Mouse (Mus musculus): ENCODE measurements around the gene Lmntd1. TPM values are rescaled to one million over a fixed set of nuclear protein-coding genes. Genes with fewer than 3 reads are reported as not detected.

Lmntd1 gene
- polyA plus RNA-seq, 1 experiment, result not detected

GRCm38 (mm10) chr6:145378689-145379088 is 235.4 kb downstream of the Lmntd1 start:
- Histone ChIP-seq H3K4me3 (ENCODE audit: insufficient read depth, low read depth, low read length) (no peak overlapping the region), H3K4me1 (ENCODE audit: control insufficient read depth, insufficient read depth, low read length) (peaks cover 25% of the 10 kb centered on the region), H3K27ac (ENCODE audit: insufficient read depth, low read depth, low read length) (no peak overlapping the region)
- WGBS, result 41% methylated on average over 4 of the region's 4 CpGs
- no peak for TF ChIP-seq POLR2A (IDR thresholded peaks at IDR 0.05; ENCODE audit: insufficient read depth, low read depth, low read length)
- no peak for TF ChIP-seq CTCF (IDR thresholded peaks at IDR 0.05; ENCODE audit: insufficient read depth, low read depth, low read length)

GRCm38 (mm10) chr6:145374372-145374771 is 239.7 kb downstream of the Lmntd1 start:
- H3K27ac ChIP-seq (ENCODE audit: insufficient read depth, low read depth, low read length), result no peak overlapping the region
- peaks cover 27% of the 10 kb centered on the region for H3K4me1 ChIP-seq (ENCODE audit: control insufficient read depth, insufficient read depth, low read length)
- TF ChIP-seq CTCF (IDR thresholded peaks at IDR 0.05; ENCODE audit: insufficient read depth, low read depth, low read length) (no peak), POLR2A (IDR thresholded peaks at IDR 0.05; ENCODE audit: insufficient read depth, low read depth, low read length) (no peak)
- WGBS, result 78% methylated on average over 2 of the region's 2 CpGs
- H3K4me3 ChIP-seq (ENCODE audit: insufficient read depth, low read depth, low read length), result no peak overlapping the region

- H3K4me1 ChIP-seq (ENCODE audit: control insufficient read depth, insufficient read depth, low read length), result peaks cover 21% of the 10 kb centered on the region
- 19% methylated on average over 7 of the region's 7 CpGs for WGBS
These were observed 240.4 kb downstream of the Lmntd1 start for GRCm38 (mm10) chr6:145373712-145374221.

GRCm38 (mm10) chr6:145372066-145372465 is 242.1 kb downstream of the Lmntd1 start:
- 68% methylated on average over 2 of the region's 2 CpGs for WGBS
- Histone ChIP-seq H3K4me1 (ENCODE audit: control insufficient read depth, insufficient read depth, low read length) (peaks cover 15% of the 10 kb centered on the region), H3K27ac (ENCODE audit: insufficient read depth, low read depth, low read length) (no peak overlapping the region), H3K4me3 (ENCODE audit: insufficient read depth, low read depth, low read length) (no peak overlapping the region)
- TF ChIP-seq POLR2A (IDR thresholded peaks at IDR 0.05; ENCODE audit: insufficient read depth, low read depth, low read length), result no peak
- TF ChIP-seq CTCF (IDR thresholded peaks at IDR 0.05; ENCODE audit: insufficient read depth, low read depth, low read length), result no peak

More at GRCm38 (mm10) chr6:145373712-145374221, 240.4 kb downstream of the Lmntd1 start:
- no peak overlapping the region for H3K27ac ChIP-seq (ENCODE audit: insufficient read depth, low read depth, low read length)
- H3K4me3 ChIP-seq (ENCODE audit: insufficient read depth, low read depth, low read length), result no peak overlapping the region
- TF ChIP-seq POLR2A (IDR thresholded peaks at IDR 0.05; ENCODE audit: insufficient read depth, low read depth, low read length) (no peak), CTCF (IDR thresholded peaks at IDR 0.05; ENCODE audit: insufficient read depth, low read depth, low read length) (no peak)

- WGBS, result 84% methylated on average over 4 of the region's 4 CpGs
- TF ChIP-seq CTCF (IDR thresholded peaks at IDR 0.05; ENCODE audit: insufficient read depth, low read depth, low read length) (no peak), POLR2A (IDR thresholded peaks at IDR 0.05; ENCODE audit: insufficient read depth, low read depth, low read length) (no peak)
- Histone ChIP-seq H3K4me1 (ENCODE audit: control insufficient read depth, insufficient read depth, low read length) (peaks cover 15% of the 10 kb centered on the region), H3K4me3 (ENCODE audit: insufficient read depth, low read depth, low read length) (no peak overlapping the region), H3K27ac (ENCODE audit: insufficient read depth, low read depth, low read length) (no peak overlapping the region)
These were observed 242.5 kb downstream of the Lmntd1 start for GRCm38 (mm10) chr6:145371586-145371985.

GRCm38 (mm10) chr6:145370302-145370701 is 243.8 kb downstream of the Lmntd1 start:
- TF ChIP-seq CTCF (IDR thresholded peaks at IDR 0.05; ENCODE audit: insufficient read depth, low read depth, low read length), result no peak
- no peak for TF ChIP-seq POLR2A (IDR thresholded peaks at IDR 0.05; ENCODE audit: insufficient read depth, low read depth, low read length)
- Histone ChIP-seq H3K4me1 (ENCODE audit: control insufficient read depth, insufficient read depth, low read length) (peaks cover 10% of the 10 kb centered on the region), H3K4me3 (ENCODE audit: insufficient read depth, low read depth, low read length) (no peak overlapping the region), H3K27ac (ENCODE audit: insufficient read depth, low read depth, low read length) (no peak overlapping the region)
- WGBS, result 92% methylated on average over 3 of the region's 3 CpGs

- no peak overlapping the region for H3K27ac ChIP-seq (ENCODE audit: insufficient read depth, low read depth, low read length)
- H3K4me3 ChIP-seq (ENCODE audit: insufficient read depth, low read depth, low read length), result no peak overlapping the region
- 70% methylated on average over 4 of the region's 4 CpGs for WGBS
These were observed 244.8 kb downstream of the Lmntd1 start for GRCm38 (mm10) chr6:145369290-145369689.

GRCm38 (mm10) chr6:145366488-145366887 is 247.6 kb downstream of the Lmntd1 start:
- Histone ChIP-seq H3K27ac (ENCODE audit: insufficient read depth, low read depth, low read length) (no peak overlapping the region), H3K4me3 (ENCODE audit: insufficient read depth, low read depth, low read length) (no peak overlapping the region), H3K4me1 (ENCODE audit: control insufficient read depth, insufficient read depth, low read length) (peaks cover 3% of the 10 kb centered on the region; the same call in 1 of the 2 replicates)
- 95% methylated on average over 11 of the region's 11 CpGs for WGBS
- TF ChIP-seq POLR2A (IDR thresholded peaks at IDR 0.05; ENCODE audit: insufficient read depth, low read depth, low read length), result no peak
- TF ChIP-seq CTCF (IDR thresholded peaks at IDR 0.05; ENCODE audit: insufficient read depth, low read depth, low read length), result no peak

More at GRCm38 (mm10) chr6:145369290-145369689, 244.8 kb downstream of the Lmntd1 start:
- H3K4me1 ChIP-seq (ENCODE audit: control insufficient read depth, insufficient read depth, low read length), result peaks cover 9% of the 10 kb centered on the region
- TF ChIP-seq POLR2A (IDR thresholded peaks at IDR 0.05; ENCODE audit: insufficient read depth, low read depth, low read length) (no peak), CTCF (IDR thresholded peaks at IDR 0.05; ENCODE audit: insufficient read depth, low read depth, low read length) (no peak)

- TF ChIP-seq POLR2A (IDR thresholded peaks at IDR 0.05; ENCODE audit: insufficient read depth, low read depth, low read length), result no peak
- no peak for TF ChIP-seq CTCF (IDR thresholded peaks at IDR 0.05; ENCODE audit: insufficient read depth, low read depth, low read length)
- Histone ChIP-seq H3K4me1 (ENCODE audit: control insufficient read depth, insufficient read depth, low read length) (peaks cover 6% of the 10 kb centered on the region), H3K27ac (ENCODE audit: insufficient read depth, low read depth, low read length) (no peak overlapping the region), H3K4me3 (ENCODE audit: insufficient read depth, low read depth, low read length) (no peak overlapping the region)
- WGBS, result 81% methylated on average over 7 of the region's 7 CpGs
These were observed 250.4 kb downstream of the Lmntd1 start for GRCm38 (mm10) chr6:145363698-145364097.

All from olfactory bulb, adult 2 months (tissue).